Mouse (Mus musculus): ENCODE measurements at regions not wholly inside any gene's neighbourhood (a gene's known extent, or its start where the extent isn't known, plus 50 kb on each side); places are given as distances from the start of the nearest gene placed in this dataset.

DNA sequence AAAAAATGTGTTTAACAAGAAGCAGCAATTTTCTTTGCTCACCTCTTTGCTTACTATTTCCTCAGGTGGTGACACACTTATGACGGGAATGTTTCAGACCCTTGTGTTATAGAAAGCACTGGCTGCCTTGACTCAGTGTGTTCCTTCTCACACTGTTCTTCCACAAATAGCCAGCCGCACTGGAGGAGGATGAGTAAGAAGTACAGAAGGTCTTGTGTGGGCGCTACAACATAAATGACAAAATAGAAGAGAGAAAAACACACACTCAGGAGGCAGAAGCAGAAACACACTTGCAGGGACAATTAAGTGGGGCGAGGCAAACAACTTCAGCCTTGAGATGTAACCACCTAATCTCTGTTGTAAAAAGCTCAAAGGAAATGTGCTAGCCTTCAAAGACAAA lies 292.2 kb upstream of the Pkn2 start:
- ATAC-seq (ENCODE audit: extremely low read depth, insufficient number of reproducible peaks, low FRiP score, poor library complexity, severe bottlenecking): no peak

DNA sequence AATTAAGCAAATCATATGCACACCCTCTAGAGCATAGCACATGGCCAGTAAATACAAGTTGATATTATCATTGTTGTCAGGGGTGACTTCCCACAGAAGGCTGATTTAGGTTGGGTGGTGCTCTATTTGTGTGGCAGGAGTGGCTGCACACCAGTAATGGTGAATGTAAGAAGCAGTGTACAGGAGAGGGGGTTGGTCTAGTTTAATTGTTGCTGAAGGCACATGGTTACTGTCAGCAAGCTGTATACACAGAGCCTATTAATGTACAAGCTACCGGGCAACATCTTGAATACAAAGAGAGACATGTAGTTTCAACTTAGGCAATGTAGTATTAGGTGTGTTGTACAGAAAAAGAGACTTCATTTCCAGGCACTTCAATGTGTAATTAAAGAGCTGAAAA lies 280.6 kb upstream of the Pkn2 start:
- no peak for ATAC-seq (ENCODE audit: extremely low read depth, insufficient number of reproducible peaks, low FRiP score, poor library complexity, severe bottlenecking)

DNA sequence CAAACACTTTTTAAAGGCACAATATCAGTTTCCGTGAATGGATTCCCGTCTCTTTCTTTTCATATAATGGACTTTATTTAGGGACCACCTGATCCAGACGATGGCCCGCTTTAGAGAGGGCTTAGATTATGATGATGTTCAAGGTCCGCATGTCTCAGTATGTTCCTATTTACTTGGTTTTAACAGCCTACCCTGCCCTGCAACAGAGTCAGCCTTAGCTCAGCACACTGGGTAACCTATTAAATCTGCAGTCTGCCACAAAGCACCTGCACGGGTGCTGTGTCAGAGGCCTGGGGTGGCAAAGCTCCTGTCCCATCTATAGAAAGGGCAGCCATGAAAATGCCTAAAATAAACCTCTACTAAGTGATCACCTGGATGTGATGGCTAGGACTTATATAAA lies 280.2 kb upstream of the Pkn2 start:
- no peak for ATAC-seq (ENCODE audit: extremely low read depth, insufficient number of reproducible peaks, low FRiP score, poor library complexity, severe bottlenecking)

DNA sequence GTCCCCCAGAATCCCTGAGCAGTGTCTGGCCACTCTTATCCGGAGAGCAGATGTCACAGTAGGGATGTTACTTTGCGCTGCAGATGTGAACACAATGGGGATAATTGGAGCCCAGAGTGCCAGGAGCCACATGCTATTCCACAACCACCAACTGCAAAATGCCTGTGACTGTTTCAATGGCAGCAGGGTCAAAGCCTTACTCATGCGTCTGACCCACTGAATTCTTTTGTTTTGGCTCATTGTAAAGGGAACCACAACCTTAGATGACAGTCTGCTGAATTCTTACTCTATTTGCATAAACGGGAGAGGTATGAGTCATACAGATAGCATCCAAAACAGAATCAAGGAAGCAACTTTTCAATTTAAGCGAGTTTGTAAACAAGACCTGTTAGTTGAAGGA lies 276.8 kb upstream of the Pkn2 start:
- no peak for ATAC-seq (ENCODE audit: extremely low read depth, insufficient number of reproducible peaks, low FRiP score, poor library complexity, severe bottlenecking)

DNA sequence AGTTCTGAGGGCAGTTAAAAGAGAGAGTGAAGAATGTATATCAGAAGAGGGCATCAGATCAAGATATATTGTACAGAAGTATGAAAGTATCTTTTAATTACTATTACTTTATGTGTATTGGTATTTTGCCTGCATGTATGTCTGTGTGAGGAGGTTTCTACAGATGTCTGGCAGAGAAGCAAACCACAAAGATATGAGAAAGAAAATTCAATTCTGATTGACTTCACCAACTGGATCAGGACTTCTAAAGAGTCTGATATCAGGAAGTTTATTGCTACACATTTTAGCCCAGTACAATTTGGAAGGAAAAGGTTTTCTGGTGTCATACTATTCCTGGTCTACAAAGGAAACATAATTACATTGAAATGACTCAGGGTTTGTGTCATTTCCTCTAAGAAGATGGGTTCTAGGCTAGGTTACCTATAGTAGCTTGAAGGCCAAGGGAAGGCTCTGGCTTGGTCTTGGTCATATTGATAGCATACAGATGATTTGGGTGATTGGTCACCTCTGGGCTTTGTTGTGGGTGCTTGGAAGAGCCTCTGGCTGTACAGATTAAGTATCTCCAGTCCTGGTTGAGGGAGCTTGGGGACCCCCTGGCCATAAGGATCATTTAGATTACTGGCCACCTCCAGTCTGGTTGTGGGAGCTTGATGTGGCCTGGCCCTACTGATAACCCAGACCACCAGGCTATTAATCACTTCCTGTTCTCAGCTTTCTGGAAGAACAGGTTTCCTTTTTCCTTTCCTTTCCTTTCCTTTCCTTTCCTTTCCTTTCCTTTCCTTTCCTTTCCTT lies 275.1 kb upstream of the Pkn2 start:
- no peak for ATAC-seq (ENCODE audit: extremely low read depth, insufficient number of reproducible peaks, low FRiP score, poor library complexity, severe bottlenecking)

DNA sequence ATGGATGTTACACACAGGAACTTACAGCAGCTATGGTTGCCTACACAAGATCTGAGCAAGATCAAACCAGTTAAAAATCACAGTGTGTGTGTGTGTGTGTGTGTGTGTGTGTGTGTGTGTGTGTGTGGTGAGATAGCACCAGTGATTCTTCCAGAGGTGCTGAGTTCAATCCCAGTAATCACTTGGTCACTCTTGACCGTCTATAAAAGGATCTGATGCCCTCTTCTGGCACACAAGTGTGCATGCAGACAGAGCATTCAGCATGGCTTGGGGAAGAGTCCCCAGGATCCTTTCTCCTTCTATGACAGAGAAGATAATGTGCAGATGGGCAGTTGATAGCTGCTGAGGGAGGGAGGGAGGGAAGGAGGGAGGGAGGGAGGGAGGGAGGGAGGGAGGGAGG lies 274.4 kb upstream of the Pkn2 start:
- no peak for ATAC-seq (ENCODE audit: extremely low read depth, insufficient number of reproducible peaks, low FRiP score, poor library complexity, severe bottlenecking)

DNA sequence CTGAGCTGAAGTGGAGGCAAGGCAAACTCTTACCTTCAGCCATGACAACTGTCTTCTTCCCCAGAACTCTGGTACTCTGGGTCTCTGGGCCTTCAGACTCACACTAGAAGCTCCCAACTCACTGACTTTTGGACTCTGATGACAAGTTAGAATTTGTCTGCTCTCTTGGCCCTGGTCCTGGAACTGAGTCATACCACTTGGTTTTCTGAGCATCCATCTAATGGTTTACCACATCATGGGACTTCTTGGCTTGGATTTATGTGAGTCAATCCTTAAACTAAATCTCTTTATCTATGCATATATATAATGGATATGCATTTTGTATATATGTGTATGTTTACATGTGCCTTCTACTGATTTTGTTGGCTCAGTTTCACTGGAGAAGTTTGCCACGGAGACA lies 273.8 kb upstream of the Pkn2 start:
- no peak for ATAC-seq (ENCODE audit: extremely low read depth, insufficient number of reproducible peaks, low FRiP score, poor library complexity, severe bottlenecking)

DNA sequence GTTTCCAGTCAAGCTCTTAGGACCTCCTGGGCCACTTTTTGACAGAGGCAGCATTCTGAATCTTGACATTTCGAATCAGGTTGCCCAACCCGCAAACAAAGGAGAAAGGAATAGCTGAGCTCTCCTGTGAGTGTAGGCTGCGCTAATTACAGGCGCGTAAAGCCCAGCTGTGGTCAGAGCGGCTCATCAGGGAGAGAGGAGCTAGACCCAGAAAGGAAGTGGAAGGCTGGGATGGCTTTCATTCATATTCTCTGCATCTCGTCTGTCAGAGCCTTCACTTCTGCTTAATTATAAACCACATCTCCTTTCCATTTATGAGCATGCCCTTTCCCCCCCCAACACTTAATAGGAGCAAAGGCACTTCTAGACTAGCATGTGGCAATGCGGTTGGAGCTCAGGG lies 265.7 kb upstream of the Pkn2 start:
- no peak for ATAC-seq (ENCODE audit: extremely low read depth, insufficient number of reproducible peaks, low FRiP score, poor library complexity, severe bottlenecking)

DNA sequence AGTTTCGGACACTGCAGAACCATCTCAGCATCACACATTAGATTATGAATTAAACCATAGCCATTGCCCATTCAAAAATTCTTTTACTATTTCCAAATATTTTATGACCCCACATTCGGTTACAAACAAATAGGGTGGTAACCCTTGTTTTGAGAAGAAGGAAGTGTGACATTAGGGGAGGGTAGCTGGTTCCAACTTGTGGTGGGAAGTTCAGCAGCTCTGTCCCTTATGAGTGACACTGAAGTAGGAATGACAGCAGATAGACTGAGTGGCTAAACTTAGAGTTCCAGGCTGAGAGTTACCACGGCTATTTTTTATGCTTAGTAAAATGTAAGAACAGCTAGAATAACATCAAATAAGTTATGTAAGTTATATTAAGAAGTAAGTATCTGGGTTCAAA lies 257.1 kb upstream of the Pkn2 start:
- ATAC-seq (ENCODE audit: extremely low read depth, insufficient number of reproducible peaks, low FRiP score, poor library complexity, severe bottlenecking): no peak

DNA sequence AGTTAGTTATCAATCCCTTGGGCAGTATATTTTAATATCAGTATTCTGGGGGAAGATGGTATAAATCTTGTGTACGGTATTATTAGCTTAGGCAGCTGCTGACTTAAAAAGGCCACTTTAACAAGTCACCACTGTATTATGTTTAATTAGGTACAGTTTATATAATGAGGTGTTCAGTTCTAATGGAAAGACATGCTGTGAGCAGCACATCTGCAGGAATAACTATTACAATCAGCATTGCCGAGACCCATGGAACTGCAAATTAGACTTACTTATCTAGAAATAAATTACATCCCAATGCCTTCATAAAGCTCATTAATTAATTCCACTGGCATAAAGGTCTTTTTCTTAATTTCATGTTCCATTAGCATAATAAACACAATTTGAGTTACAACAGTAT lies 252.7 kb upstream of the Pkn2 start:
- no peak for ATAC-seq (ENCODE audit: extremely low read depth, insufficient number of reproducible peaks, low FRiP score, poor library complexity, severe bottlenecking)

DNA sequence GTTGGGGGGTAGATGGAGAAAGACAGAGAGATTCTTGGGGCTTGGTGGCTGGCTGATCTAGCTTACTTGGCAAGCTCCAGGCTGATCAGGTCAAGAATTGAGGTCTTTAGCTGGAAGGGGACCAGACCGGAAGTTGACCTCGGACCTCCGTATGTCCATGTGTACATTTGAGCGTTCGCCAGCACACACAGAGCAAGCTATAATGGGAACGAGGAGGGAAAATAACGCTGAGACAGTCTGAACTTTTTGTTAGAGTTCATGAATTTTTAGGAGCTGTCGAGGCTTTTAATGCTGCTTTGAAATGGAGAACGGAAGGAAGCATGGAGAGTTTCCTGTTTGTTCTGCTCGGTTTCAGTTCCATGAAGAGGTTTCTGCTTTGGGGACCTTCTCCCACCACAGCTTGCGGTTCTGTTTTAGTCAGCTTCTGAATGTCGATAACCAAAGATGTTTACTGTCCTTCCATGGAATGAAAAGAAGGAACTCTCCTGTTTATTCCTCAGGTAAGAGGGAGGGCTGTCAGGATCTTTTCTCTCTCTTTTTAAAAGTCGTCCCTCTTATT lies 226.0 kb upstream of the Pkn2 start:
- ATAC-seq (ENCODE audit: extremely low read depth, insufficient number of reproducible peaks, low FRiP score, poor library complexity, severe bottlenecking): no peak

DNA sequence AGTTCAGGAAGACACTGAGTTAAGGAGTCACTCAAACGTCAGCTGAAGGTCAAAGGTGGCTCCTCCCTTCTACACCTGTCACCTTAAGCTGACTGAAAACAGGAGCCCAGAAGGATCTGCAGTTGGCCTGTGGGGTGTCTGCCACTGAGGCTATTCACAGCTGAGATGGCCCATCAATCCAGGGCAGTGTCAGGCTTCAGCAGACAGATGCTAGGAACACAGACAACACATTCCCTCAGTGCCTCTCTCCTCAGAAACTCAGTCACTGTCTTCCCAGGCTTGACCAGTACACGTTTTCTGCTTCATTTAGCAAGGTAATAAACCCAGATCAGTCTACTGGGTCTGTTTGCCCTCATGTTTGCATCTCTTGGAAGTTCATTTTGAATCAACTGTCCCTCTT lies 222.9 kb upstream of the Pkn2 start:
- ATAC-seq (ENCODE audit: extremely low read depth, insufficient number of reproducible peaks, low FRiP score, poor library complexity, severe bottlenecking): no peak

DNA sequence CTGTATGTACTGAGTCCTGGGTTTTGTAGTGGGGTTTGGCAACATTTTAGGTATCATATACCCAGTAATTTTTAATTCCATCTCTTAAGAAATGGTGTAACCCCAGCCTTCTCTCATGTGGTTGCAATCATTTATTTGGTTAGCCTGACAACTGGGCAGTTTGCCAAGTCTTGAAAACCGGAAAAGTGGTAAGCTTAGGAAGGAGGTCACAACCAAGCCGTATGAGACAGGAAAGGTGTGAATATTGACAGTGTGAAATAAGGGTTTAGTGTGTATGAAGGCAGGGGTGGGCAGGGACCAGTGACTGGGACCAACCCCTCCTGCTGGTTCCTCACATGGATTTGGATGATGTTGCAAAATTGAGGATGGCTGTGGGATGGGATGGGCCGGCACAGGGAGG lies 221.5 kb upstream of the Pkn2 start:
- no peak for ATAC-seq (ENCODE audit: extremely low read depth, insufficient number of reproducible peaks, low FRiP score, poor library complexity, severe bottlenecking)

DNA sequence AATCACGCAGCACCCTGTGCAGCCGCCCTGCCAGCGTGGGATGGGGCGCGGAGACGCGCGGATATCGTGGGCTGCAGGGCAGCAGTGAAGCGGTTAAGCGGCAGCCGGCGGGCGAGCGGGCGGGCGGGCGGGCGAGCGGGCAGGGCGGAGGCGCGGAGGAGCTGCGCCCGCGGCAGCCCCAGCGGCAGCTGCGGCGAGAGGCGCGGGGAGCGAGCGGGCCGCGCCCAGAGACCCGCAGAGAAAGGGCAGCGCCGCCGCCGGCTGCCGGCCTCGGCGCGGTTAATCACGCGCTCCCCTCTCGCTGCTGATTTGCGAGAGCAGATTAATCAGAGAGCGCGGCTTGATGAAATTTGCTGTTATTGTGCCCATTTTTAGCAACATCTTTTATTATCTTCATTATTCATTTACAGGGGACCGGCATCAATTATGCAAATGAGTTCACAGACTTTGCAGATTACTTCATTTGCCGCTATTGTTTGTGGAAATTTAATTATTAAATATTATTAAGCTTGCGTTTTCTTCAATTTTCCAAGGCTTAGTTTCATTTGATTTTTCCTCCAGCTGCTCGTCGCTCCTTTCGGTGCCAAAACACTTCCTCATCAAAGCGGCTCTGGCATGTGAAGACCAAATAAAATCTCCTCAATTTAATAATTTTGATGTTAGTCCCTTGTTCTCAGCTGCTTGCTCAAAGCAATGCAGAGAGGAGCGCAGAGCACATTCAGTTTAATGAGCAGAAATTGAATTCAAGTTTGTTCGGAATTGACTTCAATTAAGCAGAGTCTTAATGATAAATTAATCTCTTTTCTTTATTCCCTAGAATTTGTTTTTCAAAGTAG lies 219.2 kb upstream of the Pkn2 start:
- ATAC-seq (ENCODE audit: extremely low read depth, insufficient number of reproducible peaks, low FRiP score, poor library complexity, severe bottlenecking): no peak

DNA sequence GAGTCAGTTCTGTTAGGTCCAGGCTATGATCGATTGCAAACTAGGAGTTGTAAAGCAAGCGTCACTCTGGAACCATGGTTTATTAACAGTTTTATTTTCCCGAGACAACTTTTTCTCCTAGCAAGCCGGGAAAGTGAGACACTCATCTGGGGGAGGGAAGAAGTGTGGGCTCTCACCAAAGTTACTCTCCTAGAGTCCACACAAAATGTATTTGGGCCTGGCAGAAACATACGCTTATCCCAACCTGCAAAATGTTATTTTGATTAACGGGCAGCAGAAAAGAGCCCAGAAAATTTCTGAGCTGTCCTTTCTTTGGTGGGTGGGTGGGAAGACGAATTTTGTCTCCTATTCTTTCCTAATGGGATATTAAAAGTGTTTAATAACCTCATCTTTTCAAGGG lies 218.4 kb upstream of the Pkn2 start:
- ATAC-seq (ENCODE audit: extremely low read depth, insufficient number of reproducible peaks, low FRiP score, poor library complexity, severe bottlenecking): no peak

DNA sequence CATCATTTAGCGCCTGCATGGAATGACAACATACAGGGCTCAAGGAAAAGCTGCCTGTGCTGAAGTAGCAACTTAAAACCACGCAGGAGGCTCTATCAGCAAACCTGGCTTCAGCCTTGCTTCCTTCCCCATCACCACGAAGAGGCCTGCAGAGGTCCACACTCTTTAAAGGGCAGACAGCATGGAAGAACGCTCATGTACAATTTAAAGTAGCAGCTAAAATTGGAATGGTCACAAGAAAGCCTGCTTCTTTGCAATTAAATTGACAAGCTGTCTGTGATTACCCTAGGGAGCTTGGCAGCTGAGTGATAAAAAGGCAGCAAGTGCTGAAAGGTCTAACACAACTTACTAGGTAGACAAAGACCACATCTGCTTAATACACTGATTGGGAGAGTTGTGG lies 210.4 kb upstream of the Pkn2 start:
- ATAC-seq (ENCODE audit: extremely low read depth, insufficient number of reproducible peaks, low FRiP score, poor library complexity, severe bottlenecking): no peak

DNA sequence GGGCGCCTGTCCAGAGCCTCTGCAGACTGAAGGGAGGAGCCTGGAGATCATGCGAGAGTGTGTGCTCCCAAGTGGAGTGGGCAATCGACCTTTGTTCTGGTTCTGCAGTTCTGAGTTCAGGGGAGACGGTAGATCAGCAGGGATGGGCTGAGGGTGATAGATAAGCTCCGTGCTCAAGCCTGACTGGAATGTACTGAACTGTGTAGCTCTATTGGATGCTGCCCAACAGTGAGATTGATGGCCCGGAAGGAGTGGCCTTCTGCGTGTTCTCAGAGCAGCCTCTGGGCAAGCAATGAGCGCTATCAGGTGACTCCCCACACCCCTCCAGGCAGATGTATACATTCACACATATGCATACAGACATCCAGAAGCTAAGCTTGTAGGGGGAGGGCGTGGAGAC lies 209.1 kb upstream of the Pkn2 start:
- ATAC-seq (ENCODE audit: extremely low read depth, insufficient number of reproducible peaks, low FRiP score, poor library complexity, severe bottlenecking): no peak

DNA sequence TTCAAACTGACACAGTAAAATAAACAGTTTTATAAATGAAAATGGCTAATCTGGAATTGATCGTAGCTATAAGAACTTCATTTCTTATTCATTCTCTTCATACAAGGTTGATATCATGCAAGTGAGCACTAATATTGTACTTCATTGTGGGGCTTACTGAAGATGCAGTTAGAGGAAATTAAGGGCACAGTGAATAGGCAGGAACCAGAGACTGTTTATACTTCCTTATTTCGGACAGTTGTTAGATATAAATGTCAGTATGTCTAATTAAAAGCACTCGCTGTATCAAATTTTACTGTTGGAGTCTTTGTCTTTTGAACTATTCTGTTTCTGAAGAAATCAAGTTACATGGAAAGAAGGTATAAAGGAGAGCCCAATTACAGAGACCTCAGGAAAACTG lies 208.5 kb upstream of the Pkn2 start:
- no peak for ATAC-seq (ENCODE audit: extremely low read depth, insufficient number of reproducible peaks, low FRiP score, poor library complexity, severe bottlenecking)

DNA sequence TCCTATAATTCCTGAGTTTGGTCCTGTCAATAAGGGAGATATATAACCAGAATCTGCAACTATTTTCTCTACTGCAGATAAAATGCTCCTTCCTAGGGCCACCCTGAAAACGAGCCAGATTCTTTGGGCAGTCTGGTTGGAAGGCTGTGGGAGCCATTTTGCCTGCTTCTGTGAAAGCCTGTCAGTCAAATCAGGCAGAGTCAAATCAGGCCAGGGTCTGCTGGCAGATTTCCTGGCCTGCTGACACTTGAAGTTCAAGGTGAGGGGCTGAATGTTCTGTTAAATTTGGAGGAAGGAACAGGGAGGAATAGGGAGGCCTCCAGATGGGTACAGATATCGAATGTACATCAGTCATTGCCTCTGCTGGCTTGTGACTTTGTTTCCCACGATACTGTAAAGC lies 206.0 kb upstream of the Pkn2 start:
- no peak for ATAC-seq (ENCODE audit: extremely low read depth, insufficient number of reproducible peaks, low FRiP score, poor library complexity, severe bottlenecking)

DNA sequence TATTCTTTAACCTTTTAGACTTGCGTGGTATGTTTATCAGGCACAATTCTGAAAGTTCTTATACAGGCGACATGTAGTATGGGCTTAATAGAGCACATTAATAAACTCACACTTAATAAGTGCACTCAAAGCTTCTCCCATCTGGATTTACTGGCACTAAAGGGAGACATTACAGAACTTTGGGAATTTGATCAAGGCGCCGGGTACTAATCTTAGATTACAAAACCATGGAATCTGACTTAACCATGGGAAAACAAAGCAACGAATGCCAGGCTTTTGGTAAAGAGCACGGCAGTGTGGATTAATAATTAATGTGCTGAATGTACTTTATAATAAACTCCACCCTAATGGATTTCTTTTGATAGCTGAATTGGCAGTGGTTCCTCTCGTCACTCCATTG lies 196.5 kb upstream of the Pkn2 start:
- ATAC-seq (ENCODE audit: extremely low read depth, insufficient number of reproducible peaks, low FRiP score, poor library complexity, severe bottlenecking): no peak
